Mouse (Mus musculus) limb, embryonic 13.5 days (tissue): ENCODE results near the gene Myo16. TPM values are rescaled to one million over a fixed set of nuclear protein-coding genes. Genes with fewer than 3 reads are reported as not detected.

Experiments
- ATAC-seq: fragments of 200-750 bp; cut with Nextera tagmentation; 2 replicates; pipeline ENCODE4 v1.8.0; 2017; ENCODE audit warnings: low read depth, moderate number of reproducible peaks, moderate TSS enrichment; ENCODE audit not compliant: low FRiP score
- H3K27ac ChIP-seq: fragments of 300-500 bp; sonication (generic); 2 replicates; pipeline ENCODE4 v1.5.1; 2015; ENCODE audit warnings: inconsistent platforms, mild to moderate bottlenecking, moderate library complexity
- H3K27me3 ChIP-seq: fragments of 300-500 bp; sonication (generic); 2 replicates; pipeline ENCODE4 v1.6.1; 2015; ENCODE audit warnings: mild to moderate bottlenecking, inconsistent platforms
- H3K36me3 ChIP-seq: fragments of 300-500 bp; sonication (generic); 2 replicates; pipeline ENCODE4 v1.6.1; 2015; ENCODE audit warnings: inconsistent platforms, mild to moderate bottlenecking, moderate library complexity
- H3K4me1 ChIP-seq: fragments of 300-500 bp; sonication (generic); 2 replicates; pipeline ENCODE4 v1.6.1; 2015; ENCODE audit warnings: inconsistent platforms
- H3K4me2 ChIP-seq: fragments of 300-500 bp; sonication (generic); replicated peaks from 2 replicates; pipeline ENCODE4 v1.6.1; 2015; ENCODE audit warnings: inconsistent platforms, mild to moderate bottlenecking, moderate library complexity
- H3K4me3 ChIP-seq: fragments of 300-500 bp; sonication (generic); 2 replicates; pipeline ENCODE4 v1.5.1; 2015; ENCODE audit warnings: moderate library complexity, mild to moderate bottlenecking, inconsistent platforms
- H3K9ac ChIP-seq: fragments of 300-500 bp; sonication (generic); 2 replicates; pipeline ENCODE4 v1.6.1; 2015; ENCODE audit warnings: mild to moderate bottlenecking, inconsistent platforms
- H3K9me3 ChIP-seq: fragments of 300-500 bp; sonication (generic); 2 replicates; pipeline ENCODE4 v1.6.1; 2016; ENCODE audit warnings: inconsistent platforms
- WGBS: fragments of 180-500 bp; shearing (Covaris S2); methylation state at CpG from one replicate; pipeline ENCODE4 v1.1.7; 2015; 5-methylcytosine and 5-hydroxymethylcytosine counted together
- polyA plus RNA-seq: library from polyadenylated mRNA; unstranded; fragments of >200 nt; fragmentation: Nextera tagmentation; extraction: Ambion mirVana; gene quantifications from 2 replicates; pipeline ENCODE4 v1.2.1, GENCODE M21; 2015

The Myo16 gene
- polyA plus RNA-seq, 1 experiment from 2014 or later = 0.70 TPM

DNA sequence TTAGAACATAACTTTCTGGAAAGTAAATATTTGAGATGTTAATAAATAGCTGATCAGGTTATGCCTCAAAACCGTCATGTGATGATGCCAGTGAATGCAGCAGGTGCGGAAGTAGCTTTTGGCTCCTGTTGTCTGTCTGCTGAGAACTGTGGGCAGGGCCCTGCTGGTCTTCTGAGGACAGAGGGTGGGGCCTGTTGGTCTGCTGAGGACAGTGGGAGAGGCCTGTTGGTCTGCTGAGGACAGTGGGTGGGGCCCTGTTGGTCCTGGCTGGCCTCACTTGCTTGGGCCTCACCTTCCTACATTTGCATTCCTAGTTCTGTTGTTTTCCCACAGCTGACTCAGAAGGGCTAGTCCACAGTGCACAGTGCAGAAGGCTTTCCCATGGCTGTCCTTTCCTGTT is 466.0 kb downstream of the Myo16 start:
- H3K4me3 ChIP-seq = no peak overlapping the region
- H3K27me3 ChIP-seq = no peaks in the 10 kb centered on the region
- peaks cover 11% of the 10 kb centered on the region; the same call in 1 of the 2 replicates for H3K9me3 ChIP-seq
- no peak for ATAC-seq
- no peak overlapping the region for H3K27ac ChIP-seq
- no peak overlapping the region for H3K9ac ChIP-seq
- H3K4me2 ChIP-seq = no peak overlapping the region
- no peaks in the 10 kb centered on the region for H3K4me1 ChIP-seq
- no peaks in the 10 kb centered on the region for H3K36me3 ChIP-seq
- WGBS = 82% methylated on average over 2 of the region's 2 CpGs

- H3K36me3 ChIP-seq = no peaks in the 10 kb centered on the region
- H3K9ac ChIP-seq = no peak overlapping the region
- 49% methylated on average over 5 of the region's 5 CpGs for WGBS
- peaks cover 10% of the 10 kb centered on the region; the same call in 1 of the 2 replicates for H3K9me3 ChIP-seq
- no peaks in the 10 kb centered on the region for H3K27me3 ChIP-seq
- no peak overlapping the region for H3K4me3 ChIP-seq
- H3K27ac ChIP-seq = no peak overlapping the region
- H3K4me2 ChIP-seq = no peak overlapping the region
- no peak for ATAC-seq
- peaks cover 17% of the 10 kb centered on the region for H3K4me1 ChIP-seq
Measured at GRCm38 (mm10) chr8:10625262-10625661, 471.6 kb downstream of the Myo16 start.

DNA sequence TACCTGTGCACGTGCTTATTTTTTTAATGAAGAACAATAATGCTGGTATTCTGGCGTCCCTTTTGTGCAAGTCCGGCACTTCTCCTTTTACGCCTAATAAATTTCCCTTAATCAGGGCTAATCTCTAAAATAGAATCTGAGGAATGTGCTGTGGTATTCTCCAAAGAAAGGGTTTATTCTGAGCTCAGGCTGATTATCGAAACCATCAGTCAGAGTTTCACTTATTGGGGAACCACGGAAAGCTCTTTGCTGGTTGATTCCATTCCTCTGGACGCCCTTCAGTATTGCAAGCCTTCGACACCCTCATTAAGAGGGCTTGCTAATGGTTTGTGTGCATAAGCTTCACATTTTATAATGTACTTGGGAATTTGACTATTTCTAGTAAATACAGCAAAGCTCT is 475.0 kb downstream of the Myo16 start:
- H3K4me1 ChIP-seq = peaks cover 28% of the 10 kb centered on the region
- H3K27ac ChIP-seq = no peak overlapping the region
- no peak overlapping the region for H3K4me2 ChIP-seq
- no peak overlapping the region for H3K4me3 ChIP-seq
- no peaks in the 10 kb centered on the region for H3K36me3 ChIP-seq
- ATAC-seq = no peak
- no peak overlapping the region for H3K9ac ChIP-seq
- WGBS = 43% methylated on average over 8 of the region's 8 CpGs
- H3K27me3 ChIP-seq = no peaks in the 10 kb centered on the region
- peaks cover 7% of the 10 kb centered on the region; the same call in 1 of the 2 replicates for H3K9me3 ChIP-seq

DNA sequence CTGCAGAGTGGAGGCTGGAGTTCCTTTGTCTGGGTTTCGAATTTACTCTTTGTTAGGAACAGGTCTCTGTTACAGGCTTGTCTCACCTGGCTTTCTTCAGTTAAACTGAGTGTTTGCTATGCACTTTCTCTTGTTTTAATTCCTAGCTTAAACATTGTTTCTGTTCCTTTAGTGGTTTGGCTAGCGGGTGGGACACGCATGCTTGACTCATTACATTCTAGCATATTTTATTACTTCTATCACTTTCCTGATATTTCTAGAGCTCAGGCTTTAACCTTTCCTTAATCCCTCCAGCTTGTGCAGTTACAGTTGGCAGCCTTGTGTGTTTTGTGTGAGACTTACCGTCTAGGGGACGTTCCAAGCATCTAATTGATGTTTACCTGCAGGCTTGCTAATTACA is 476.2 kb downstream of the Myo16 start:
- no peak overlapping the region for H3K27ac ChIP-seq
- H3K4me3 ChIP-seq = no peak overlapping the region
- ATAC-seq = no peak
- no peaks in the 10 kb centered on the region for H3K27me3 ChIP-seq
- H3K36me3 ChIP-seq = no peaks in the 10 kb centered on the region
- peaks cover 39% of the 10 kb centered on the region for H3K4me1 ChIP-seq
- WGBS = 22% methylated on average over 5 of the region's 5 CpGs
- no peak overlapping the region for H3K4me2 ChIP-seq
- no peaks in the 10 kb centered on the region for H3K9me3 ChIP-seq
- 0 out of 2 replicates have a peak overlapping the region, but pooled peaks have one; percentile 5 for H3K9ac ChIP-seq

GRCm38 (mm10) chr8:10631006-10631405 is 477.3 kb downstream of the Myo16 start:
- Histone ChIP-seq H3K4me1 (peaks cover 45% of the 10 kb centered on the region), H3K36me3 (no peaks in the 10 kb centered on the region), H3K4me2 (no peak overlapping the region), H3K9me3 (no peaks in the 10 kb centered on the region), H3K27ac (no peak overlapping the region), H3K4me3 (no peak overlapping the region), H3K27me3 (no peaks in the 10 kb centered on the region), H3K9ac (no peak overlapping the region)
- ATAC-seq = no peak
- 90% methylated on average over 2 of the region's 2 CpGs for WGBS

- Histone ChIP-seq H3K9ac (no peak overlapping the region), H3K4me2 (no peak overlapping the region), H3K4me1 (peaks cover 48% of the 10 kb centered on the region), H3K36me3 (no peaks in the 10 kb centered on the region), H3K9me3 (no peaks in the 10 kb centered on the region), H3K27ac (no peak overlapping the region), H3K4me3 (no peak overlapping the region), H3K27me3 (no peaks in the 10 kb centered on the region)
- no peak for ATAC-seq
- 71% methylated on average over 6 of the region's 6 CpGs for WGBS
Measured at GRCm38 (mm10) chr8:10632603-10633002, 478.9 kb downstream of the Myo16 start.

DNA sequence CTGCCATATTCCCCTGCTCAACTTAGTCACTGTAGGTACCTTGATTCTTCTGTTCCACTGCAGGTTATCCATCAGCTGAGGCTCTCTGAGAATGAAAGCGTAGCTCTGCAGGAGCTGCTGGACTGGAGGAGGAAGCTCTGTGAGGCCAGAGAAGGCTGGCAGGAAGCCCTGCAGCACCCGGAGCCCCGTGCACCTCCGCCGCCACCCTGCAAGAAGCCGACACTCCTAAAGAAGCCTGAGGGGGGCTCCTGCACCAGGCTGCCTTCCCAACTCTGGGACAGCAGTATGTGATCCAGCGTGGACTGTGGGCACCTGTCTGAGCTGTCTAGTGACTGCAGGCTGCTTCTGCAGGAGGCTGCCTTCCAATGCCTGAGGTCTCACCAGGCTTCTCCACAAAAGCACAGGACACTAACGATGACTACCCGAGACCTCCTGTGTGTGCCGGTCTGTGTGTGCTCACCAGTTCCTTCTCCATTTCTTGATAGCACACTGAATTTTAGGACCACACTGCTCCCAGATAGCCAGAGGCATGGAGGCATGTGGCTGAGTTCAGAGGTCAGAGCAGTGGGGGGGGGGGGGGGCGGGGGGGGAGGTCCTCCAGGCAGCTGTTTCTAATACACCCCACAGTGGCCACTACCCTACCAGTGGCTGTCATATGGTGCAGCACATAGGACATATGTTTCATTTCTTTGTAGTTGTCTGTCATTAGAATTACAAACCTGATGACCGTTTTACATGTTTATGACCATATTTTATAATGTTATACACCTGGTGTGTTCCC is 479.8 kb downstream of the Myo16 start:
- Histone ChIP-seq H3K4me1 (peaks cover 48% of the 10 kb centered on the region), H3K27ac (no peak overlapping the region), H3K4me2 (peak overlapping the region; percentile 25; the same call in 1 of the 2 replicates), H3K27me3 (no peaks in the 10 kb centered on the region), H3K9me3 (no peaks in the 10 kb centered on the region), H3K36me3 (no peaks in the 10 kb centered on the region), H3K9ac (no peak overlapping the region), H3K4me3 (no peak overlapping the region)
- no peak for ATAC-seq
- WGBS = 20% methylated on average over 12 of the region's 12 CpGs

- Histone ChIP-seq H3K4me2 (no peak overlapping the region; the same call in 1 of the 2 replicates), H3K9me3 (no peaks in the 10 kb centered on the region), H3K27me3 (no peaks in the 10 kb centered on the region), H3K9ac (no peak overlapping the region), H3K27ac (no peak overlapping the region), H3K36me3 (no peaks in the 10 kb centered on the region), H3K4me3 (no peak overlapping the region), H3K4me1 (peaks cover 41% of the 10 kb centered on the region)
- 68% methylated on average over 13 of the region's 13 CpGs for WGBS
- ATAC-seq = no peak
Measured at GRCm38 (mm10) chr8:10634421-10634820, 480.7 kb downstream of the Myo16 start.

DNA sequence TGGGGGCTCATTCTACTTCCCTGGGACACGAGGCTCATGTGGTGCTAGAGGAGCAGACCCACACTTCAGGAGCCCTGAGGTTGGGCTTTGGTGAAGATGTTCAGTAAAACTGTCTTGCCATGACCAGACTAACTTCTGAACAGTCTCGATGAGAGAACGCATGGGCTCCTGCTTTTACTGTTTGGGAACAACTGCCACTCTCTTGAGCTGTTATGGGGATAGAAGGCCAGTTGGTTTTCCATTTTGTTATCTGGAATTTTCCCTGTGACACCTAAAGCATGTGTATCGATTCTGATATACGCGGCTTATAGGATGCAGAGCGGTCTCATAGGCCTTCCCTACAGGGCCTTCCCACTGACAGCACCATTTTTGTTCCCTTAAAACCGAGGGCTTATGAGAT is 485.2 kb downstream of the Myo16 start:
- ATAC-seq = no peak
- WGBS = 90% methylated on average over 8 of the region's 8 CpGs
- H3K4me3 ChIP-seq = no peak overlapping the region
- no peaks in the 10 kb centered on the region for H3K27me3 ChIP-seq
- no peak overlapping the region for H3K4me2 ChIP-seq
- no peak overlapping the region for H3K9ac ChIP-seq
- H3K4me1 ChIP-seq = peaks cover 25% of the 10 kb centered on the region
- H3K27ac ChIP-seq = no peak overlapping the region
- H3K36me3 ChIP-seq = no peaks in the 10 kb centered on the region
- no peaks in the 10 kb centered on the region for H3K9me3 ChIP-seq

DNA sequence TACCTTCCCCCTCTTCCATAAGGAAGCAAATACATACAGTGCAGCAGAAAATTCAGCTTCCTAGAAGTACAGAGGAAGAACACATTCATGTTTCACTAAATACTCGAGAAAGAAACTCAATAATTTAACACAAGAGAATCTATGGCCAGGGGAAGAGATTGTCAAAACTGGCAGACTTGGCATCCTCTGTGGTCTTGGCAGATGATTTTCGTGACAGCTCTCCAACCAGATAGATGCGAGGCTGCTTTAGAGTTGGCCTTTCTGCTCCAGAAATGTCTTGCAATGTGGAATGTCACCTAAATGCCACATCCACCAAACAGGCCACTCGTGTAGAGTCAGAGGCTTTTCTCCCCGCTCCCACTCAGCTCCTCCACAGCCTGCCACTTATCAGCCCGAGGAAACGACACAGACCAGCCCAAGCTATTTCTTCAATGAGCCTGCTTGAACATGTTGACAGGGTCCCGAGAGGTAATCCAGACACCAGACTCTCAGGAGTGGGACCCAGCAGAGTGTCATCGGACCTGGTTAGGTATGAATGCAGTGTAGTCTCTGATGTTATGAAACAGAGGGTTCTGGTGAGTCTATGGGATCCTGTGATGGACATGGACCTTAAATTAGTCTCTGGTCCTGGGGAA is 486.6 kb downstream of the Myo16 start:
- Histone ChIP-seq H3K36me3 (no peaks in the 10 kb centered on the region), H3K4me3 (no peak overlapping the region), H3K4me1 (peaks cover 12% of the 10 kb centered on the region), H3K4me2 (no peak overlapping the region), H3K9me3 (no peaks in the 10 kb centered on the region), H3K27me3 (no peaks in the 10 kb centered on the region), H3K27ac (no peak overlapping the region), H3K9ac (no peak overlapping the region)
- ATAC-seq = no peak
- 67% methylated on average over 9 of the region's 9 CpGs for WGBS

GRCm38 (mm10) chr8:10640859-10641258 is 487.1 kb downstream of the Myo16 start:
- no peak overlapping the region for H3K4me3 ChIP-seq
- 70% methylated on average over 7 of the region's 7 CpGs for WGBS
- H3K9me3 ChIP-seq = no peaks in the 10 kb centered on the region
- H3K27me3 ChIP-seq = no peaks in the 10 kb centered on the region
- no peak overlapping the region for H3K27ac ChIP-seq
- H3K4me1 ChIP-seq = peaks cover 8% of the 10 kb centered on the region
- no peak overlapping the region for H3K9ac ChIP-seq
- no peaks in the 10 kb centered on the region for H3K36me3 ChIP-seq
- ATAC-seq = no peak
- no peak overlapping the region for H3K4me2 ChIP-seq

- H3K4me1 ChIP-seq = peaks cover 4% of the 10 kb centered on the region; the same call in 1 of the 2 replicates
- no peak overlapping the region for H3K4me3 ChIP-seq
- H3K4me2 ChIP-seq = no peak overlapping the region
- H3K27ac ChIP-seq = no peak overlapping the region
- no peaks in the 10 kb centered on the region for H3K36me3 ChIP-seq
- no peak for ATAC-seq
- H3K27me3 ChIP-seq = no peaks in the 10 kb centered on the region
- H3K9ac ChIP-seq = no peak overlapping the region
- H3K9me3 ChIP-seq = no peaks in the 10 kb centered on the region
Measured at GRCm38 (mm10) chr8:10641343-10641742, 487.6 kb downstream of the Myo16 start.
